Mouse (Mus musculus): ENCODE measurements around the gene Catsperg1. TPM values are rescaled to one million over a fixed set of nuclear protein-coding genes. Genes with fewer than 3 reads are reported as not detected.
A peak's percentile ranks its signal among the peaks of the same experiment; 100 is the strongest.

The Catsperg1 gene
- polyA plus RNA-seq, 1 experiment from 2014 or later: 2.5 TPM

DNA sequence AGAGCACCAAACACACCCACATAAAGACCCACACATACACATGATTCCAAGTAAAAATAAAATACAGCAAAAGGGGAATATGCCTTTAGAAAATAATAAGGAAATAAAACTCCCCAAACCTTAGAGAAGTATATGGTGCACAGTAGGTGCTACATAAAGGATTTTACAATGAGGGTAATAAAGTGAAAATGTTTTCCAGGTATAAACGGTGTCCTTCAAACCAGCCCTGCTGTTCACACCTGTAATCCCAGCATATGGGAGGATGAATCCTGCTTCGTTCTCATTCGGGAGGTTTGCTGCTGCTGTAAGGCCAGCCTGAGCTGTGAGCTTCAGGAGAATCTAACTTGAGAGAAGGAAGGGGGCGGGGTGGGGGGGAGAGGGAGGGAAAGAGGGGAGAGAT is 79.6 kb downstream of the Catsperg1 start:
- H3K4me2 ChIP-seq (ENCODE audit: low read length): peak overlapping the region; percentile 49
- WGBS: 10% methylated on average over 3 of the region's 4 CpGs
- H3K27ac ChIP-seq (ENCODE audit: low read length): no peak overlapping the region
- H3K4me3 ChIP-seq (replicated peaks; ENCODE audit: low read length): no peak overlapping the region; the same call in 1 of the 2 replicates
- H3K9me3 ChIP-seq (ENCODE audit: control insufficient read depth, low read length): no peaks in the 10 kb centered on the region
- H3K4me1 ChIP-seq (replicated peaks; ENCODE audit: control insufficient read depth, insufficient read depth, low read length): peaks cover 8% of the 10 kb centered on the region; the same call in 1 of the 2 replicates
- no peak for ATAC-seq
- no peak overlapping the region for H3K9ac ChIP-seq (replicated peaks; ENCODE audit: low read depth, low read length)
- H3K27me3 ChIP-seq (replicated peaks; ENCODE audit: control insufficient read depth, insufficient read depth, low read length): no peaks in the 10 kb centered on the region
- no peaks in the 10 kb centered on the region for H3K36me3 ChIP-seq (ENCODE audit: control insufficient read depth, insufficient read depth)

Other genes starting within 250 kb of the Catsperg1 start
- gene Eif3k, start 232.2 kb downstream of the Catsperg1 start, polyA plus RNA-seq (2015; fragmentation: Nextera tagmentation; extraction: Ambion mirVana): 296 and 297 TPM in 2 replicates
- 6.7 and 10.0 TPM in 2 replicates for gene Map4k1, start 232.0 kb downstream of the Catsperg1 start, polyA plus RNA-seq (2015; fragmentation: Nextera tagmentation; extraction: Ambion mirVana)
- 16.1 and 19.7 TPM in 2 replicates for gene Ryr1, start 88.9 kb downstream of the Catsperg1 start, polyA plus RNA-seq (2015; fragmentation: Nextera tagmentation; extraction: Ambion mirVana)
- 0.57 and 1.0 TPM in 2 replicates for gene Rasgrp4, start 79.2 kb downstream of the Catsperg1 start, polyA plus RNA-seq (2015; fragmentation: Nextera tagmentation; extraction: Ambion mirVana)
- 19.8 and 21.9 TPM in 2 replicates for gene Fam98c, start 57.8 kb downstream of the Catsperg1 start, polyA plus RNA-seq (2015; fragmentation: Nextera tagmentation; extraction: Ambion mirVana)
- 0.51 and 0.75 TPM in 2 replicates for gene Ggn, start 43.8 kb downstream of the Catsperg1 start, polyA plus RNA-seq (2015; fragmentation: Nextera tagmentation; extraction: Ambion mirVana)
- 6.0 and 7.5 TPM in 2 replicates for gene Spred3, start 43.6 kb downstream of the Catsperg1 start, polyA plus RNA-seq (2015; fragmentation: Nextera tagmentation; extraction: Ambion mirVana)
- 267 and 277 TPM in 2 replicates for gene Psmd8, start 33.3 kb downstream of the Catsperg1 start, polyA plus RNA-seq (2015; fragmentation: Nextera tagmentation; extraction: Ambion mirVana)
- gene Kcnk6, start 18.5 kb upstream of the Catsperg1 start, polyA plus RNA-seq (2015; fragmentation: Nextera tagmentation; extraction: Ambion mirVana): 0.61 and 1.1 TPM in 2 replicates
- gene Yif1b, start 24.3 kb upstream of the Catsperg1 start, polyA plus RNA-seq (2015; fragmentation: Nextera tagmentation; extraction: Ambion mirVana): 76.3 and 81.0 TPM in 2 replicates
- 0.65 and 1.5 TPM in 2 replicates for gene 2200002D01Rik, start 34.4 kb upstream of the Catsperg1 start, polyA plus RNA-seq (2015; fragmentation: Nextera tagmentation; extraction: Ambion mirVana)
- gene Spint2, start 67.9 kb upstream of the Catsperg1 start, polyA plus RNA-seq (2015; fragmentation: Nextera tagmentation; extraction: Ambion mirVana): 39.9 and 50.9 TPM in 2 replicates
- gene Ppp1r14a, start 75.3 kb upstream of the Catsperg1 start, polyA plus RNA-seq (2015; fragmentation: Nextera tagmentation; extraction: Ambion mirVana): 4.3 and 6.1 TPM in 2 replicates
- gene Dpf1, start 89.9 kb upstream of the Catsperg1 start, polyA plus RNA-seq (2015; fragmentation: Nextera tagmentation; extraction: Ambion mirVana): 259 and 270 TPM in 2 replicates